Mouse (Mus musculus) lung, adult 2 months (tissue): ENCODE results near the gene Ctnna3.

ENCODE experiments used
- CTCF ChIP-seq: fragments of 200-500 bp; IDR thresholded peaks from 2 replicates; pipeline ENCODE4 v1.5.1; 2011; ENCODE audit warnings: mild to moderate bottlenecking, low read length, control low read depth; ENCODE audit not compliant: insufficient read depth
- POLR2A ChIP-seq: fragments of 200-500 bp; IDR thresholded peaks from 2 replicates; pipeline ENCODE4 v1.6.1; 2011; ENCODE audit warnings: low read depth, mild to moderate bottlenecking, control low read depth, low read length, borderline replicate concordance; ENCODE audit errors: extremely low read depth

DNA sequence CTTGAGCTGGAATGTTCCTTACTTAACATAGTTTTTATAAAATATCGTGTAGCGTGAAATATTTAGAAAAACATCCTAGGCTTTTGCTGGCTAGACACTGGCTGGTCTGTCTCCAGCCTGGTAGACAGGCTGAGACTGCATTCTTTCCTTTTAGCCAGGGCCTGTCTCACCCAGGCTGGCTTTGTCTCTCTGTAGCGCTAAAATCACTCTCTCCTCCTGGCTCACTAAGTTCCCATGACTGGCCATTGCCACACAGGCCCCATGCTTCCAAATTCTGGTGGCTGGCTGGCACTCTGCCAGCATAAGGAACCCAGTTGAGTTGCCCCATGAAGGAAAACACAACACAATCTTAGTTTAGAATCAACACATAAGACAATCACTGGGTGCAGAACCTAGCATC lies 1450.0 kb downstream of the Ctnna3 start:
- TF ChIP-seq CTCF = no peak
- no peak for TF ChIP-seq POLR2A
